Mouse (Mus musculus): ENCODE data around the gene Pam16. TPM values are rescaled to one million over a fixed set of nuclear protein-coding genes. Genes with fewer than 3 reads are reported as not detected.
A peak's percentile ranks its signal among the peaks of the same experiment; 100 is the strongest.

The Pam16 gene
- polyA plus RNA-seq, 1 experiment = 132 TPM

GRCm38 (mm10) chr16:4567912-4568311 lies 56.9 kb downstream of the Pam16 start:
- H3K4me3 ChIP-seq (replicated peaks; ENCODE audit: insufficient read depth, low read depth, low read length) = no peak overlapping the region
- H3K4me1 ChIP-seq (ENCODE audit: control insufficient read depth, insufficient read depth, low read length) = no peaks in the 10 kb centered on the region; the same call in 1 of the 2 replicates
- no peaks in the 10 kb centered on the region for H3K27me3 ChIP-seq (ENCODE audit: control insufficient read depth, insufficient read depth, low read length)
- 14% methylated on average over 4 of the region's 4 CpGs for WGBS
- no peak overlapping the region for H3K27ac ChIP-seq (ENCODE audit: insufficient read depth, low read length)
- TF ChIP-seq CTCF (IDR thresholded peaks at IDR 0.05; ENCODE audit: borderline replicate concordance, insufficient read depth, low read depth, low read length) = peak; percentile 82
- no peak for TF ChIP-seq POLR2A (IDR thresholded peaks at IDR 0.05; ENCODE audit: borderline replicate concordance, insufficient read depth, low read length)
- peak; percentile 60 to 78 for DNase-seq

Other genes with a start within 250 kb of the Pam16 start
- 23.7 and 25.1 TPM in 2 replicates for gene Adcy9, start 204.5 kb downstream of the Pam16 start, polyA plus RNA-seq (2012; rRNA removed)
- 8.8 and 10.0 TPM in 2 replicates for gene Srl, start 83.2 kb downstream of the Pam16 start, polyA plus RNA-seq (2012; rRNA removed)
- gene Tfap4, start 65.1 kb downstream of the Pam16 start, polyA plus RNA-seq (2012; rRNA removed) = 9.8 and 9.9 TPM in 2 replicates
- 16.0 and 19.5 TPM in 2 replicates for gene Glis2, start 30.3 kb downstream of the Pam16 start, polyA plus RNA-seq (2012; rRNA removed)
- 6.4 and 6.5 TPM in 2 replicates for gene Vasn, start 15.0 kb upstream of the Pam16 start, polyA plus RNA-seq (2012; rRNA removed)
- 60.6 and 64.0 TPM in 2 replicates for gene Dnaja3, start 15.0 kb upstream of the Pam16 start, polyA plus RNA-seq (2012; rRNA removed)
- gene Coro7, start 54.8 kb upstream of the Pam16 start, polyA plus RNA-seq (2012; rRNA removed) = 85.9 and 86.1 TPM in 2 replicates
- gene Nmral1, start 94.4 kb upstream of the Pam16 start, polyA plus RNA-seq (2012; rRNA removed) = 33.0 and 36.9 TPM in 2 replicates
- 127 and 135 TPM in 2 replicates for gene Hmox2, start 101.4 kb upstream of the Pam16 start, polyA plus RNA-seq (2012; rRNA removed)
- 251 and 263 TPM in 2 replicates for gene Cdip1, start 165.3 kb upstream of the Pam16 start, polyA plus RNA-seq (2012; rRNA removed)
- 0.08 TPM in 1 of 2 replicates, not detected in the other for gene 4930562C15Rik, start 210.4 kb upstream of the Pam16 start, polyA plus RNA-seq (2012; rRNA removed)

Measured in cerebellum, adult 2 months (tissue).